Mouse (Mus musculus): ENCODE measurements around the gene Spg20.

Gene Spg20

DNA sequence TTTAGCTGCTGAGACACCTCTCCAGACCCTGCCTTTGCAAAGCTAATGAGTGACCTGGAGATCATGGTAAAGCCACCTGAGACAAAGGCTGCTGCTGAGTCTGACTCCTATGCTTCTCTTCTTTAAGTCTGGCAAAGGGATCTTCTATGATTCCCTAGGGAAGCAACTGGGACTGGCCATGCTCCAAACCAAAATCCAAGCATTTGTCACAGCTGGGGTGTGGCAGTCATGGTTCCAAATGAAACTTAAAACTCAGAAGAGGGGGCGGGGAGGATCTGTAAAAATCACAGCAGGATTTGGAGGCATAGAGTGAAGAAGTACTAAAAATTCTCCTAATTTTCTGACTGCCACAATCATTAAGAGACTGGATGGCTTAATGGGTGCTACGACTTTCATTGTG is 14.7 kb upstream of the Spg20 start:
- DNase-seq (ENCODE audit: low read depth in 1 of 2, low spot score in 2 of 2): no peak

DNA sequence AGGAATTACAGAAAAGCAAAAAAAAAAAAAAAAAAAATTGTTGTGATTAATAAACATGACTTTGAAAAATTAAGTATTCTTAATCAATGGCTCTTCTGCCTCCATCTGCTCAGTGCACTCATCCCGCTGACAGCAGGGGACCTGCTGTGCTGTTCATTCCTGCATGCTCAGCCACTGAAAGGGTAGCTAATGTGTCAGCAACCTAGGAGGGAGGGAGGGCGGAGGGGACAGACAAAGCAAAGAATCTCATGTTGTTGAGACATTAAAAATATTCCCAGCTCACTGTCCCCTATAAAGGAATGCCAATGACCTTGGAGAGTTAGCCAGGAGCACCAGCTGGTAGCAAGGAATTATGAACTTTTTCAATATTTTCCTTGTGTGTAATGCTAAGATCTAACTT is 13.9 kb upstream of the Spg20 start:
- no peak for DNase-seq (ENCODE audit: low read depth in 1 of 2, low spot score in 2 of 2)

- no peak for DNase-seq (ENCODE audit: low read depth in 1 of 2, low spot score in 2 of 2)
Measured at GRCm38 (mm10) chr3:55098990-55099389, 12.9 kb upstream of the Spg20 start.

GRCm38 (mm10) chr3:55101092-55101491 is 10.8 kb upstream of the Spg20 start:
- no peak for DNase-seq (ENCODE audit: low read depth in 1 of 2, low spot score in 2 of 2)

DNA sequence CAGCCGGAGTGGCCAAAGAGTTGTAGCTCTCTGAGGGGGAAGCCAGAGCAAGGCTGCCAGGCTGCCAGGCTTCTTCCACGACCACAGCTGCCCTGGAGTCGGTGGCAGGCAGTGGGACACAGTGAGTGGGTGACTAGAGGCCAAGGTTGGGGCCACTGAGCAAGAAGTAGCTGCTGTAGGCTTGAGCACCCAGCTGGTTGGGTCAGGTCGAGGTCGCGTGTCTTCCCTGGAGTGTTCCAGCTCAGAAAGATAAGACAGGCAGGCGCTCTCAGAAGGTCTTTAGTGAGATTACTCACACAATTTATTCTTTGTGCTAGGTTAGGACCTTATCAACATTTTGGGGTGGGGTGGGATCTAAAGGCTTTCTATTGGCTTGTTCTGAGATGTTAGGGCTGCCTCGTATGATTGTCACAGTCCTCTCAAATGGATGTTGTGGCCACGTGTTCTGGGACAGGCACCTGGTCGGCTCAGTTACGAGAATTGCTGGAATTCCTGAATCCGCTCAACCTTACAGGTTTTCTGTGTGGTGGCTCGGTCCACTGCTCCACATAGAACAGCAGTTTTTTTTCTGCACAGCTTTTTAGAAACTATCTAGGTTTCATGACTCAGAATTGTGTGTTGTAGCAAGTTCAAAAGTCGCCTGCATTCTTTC is 6.4 kb upstream of the Spg20 start:
- no peak for DNase-seq (ENCODE audit: low read depth in 1 of 2, low spot score in 2 of 2)

- DNase-seq (ENCODE audit: low read depth in 1 of 2, low spot score in 2 of 2): no peak
Measured at GRCm38 (mm10) chr3:55106051-55106450, 5.9 kb upstream of the Spg20 start.

GRCm38 (mm10) chr3:55109097-55109496 is 2.8 kb upstream of the Spg20 start:
- DNase-seq (ENCODE audit: low read depth in 1 of 2, low spot score in 2 of 2): no peak

DNA sequence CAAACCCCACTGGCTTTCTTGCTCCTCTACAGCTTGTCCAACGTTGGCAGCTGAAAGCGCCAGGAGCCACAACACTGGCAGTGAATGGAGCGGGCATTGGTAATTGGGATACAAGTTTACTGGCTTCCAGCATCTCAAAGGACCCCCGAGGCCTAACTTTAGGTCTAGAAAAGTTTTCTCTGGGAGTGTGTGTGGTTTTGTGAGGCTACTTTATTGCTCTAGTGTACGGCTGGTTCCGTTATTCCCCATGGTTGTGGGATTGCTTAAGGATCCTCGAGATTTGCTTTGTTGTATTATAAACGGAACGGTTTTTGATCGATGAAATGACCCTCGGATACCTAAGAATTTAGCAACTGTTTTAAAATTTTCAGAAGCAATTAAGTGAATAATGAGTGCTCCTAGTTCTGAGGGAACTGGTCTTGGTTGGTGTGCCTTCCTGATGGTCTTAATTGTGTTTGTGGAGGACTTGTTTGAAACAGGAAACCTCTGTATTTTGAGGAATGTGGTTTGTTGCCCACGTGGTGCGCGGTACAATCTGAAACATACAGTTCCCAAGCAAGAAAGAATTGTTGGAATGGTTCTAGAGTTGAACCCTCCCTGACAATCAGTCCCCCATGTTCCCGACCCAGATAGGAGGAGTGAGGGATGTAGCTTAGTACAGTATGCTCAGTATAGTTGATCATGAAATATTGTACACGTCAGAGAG is 955 bp downstream of the Spg20 start:
- no peak for DNase-seq (ENCODE audit: low read depth in 1 of 2, low spot score in 2 of 2)

GRCm38 (mm10) chr3:55114313-55115065 is 2.6 kb downstream of the Spg20 start:
- DNase-seq (ENCODE audit: low read depth in 1 of 2, low spot score in 2 of 2): no peak

DNA sequence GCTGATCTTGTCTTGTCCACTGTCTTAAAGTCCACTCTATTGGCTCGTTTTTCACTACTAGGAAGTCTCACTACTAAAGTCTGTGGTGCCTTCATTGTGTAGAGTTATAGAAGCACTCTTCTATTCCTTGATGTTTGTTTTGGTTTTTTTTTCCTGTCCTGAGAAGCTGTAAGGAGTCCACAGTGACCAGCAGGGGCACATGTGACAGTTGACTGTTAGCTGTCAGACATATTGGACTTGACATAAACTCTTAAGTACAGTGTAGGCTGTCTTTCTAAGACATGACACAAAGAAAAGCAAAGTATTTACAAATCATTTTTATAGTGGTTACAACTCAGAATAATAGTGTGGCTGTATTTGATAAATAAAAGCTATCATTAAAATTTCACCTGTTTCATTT is 3.2 kb downstream of the Spg20 start:
- no peak for DNase-seq (ENCODE audit: low read depth in 1 of 2, low spot score in 2 of 2)

DNA sequence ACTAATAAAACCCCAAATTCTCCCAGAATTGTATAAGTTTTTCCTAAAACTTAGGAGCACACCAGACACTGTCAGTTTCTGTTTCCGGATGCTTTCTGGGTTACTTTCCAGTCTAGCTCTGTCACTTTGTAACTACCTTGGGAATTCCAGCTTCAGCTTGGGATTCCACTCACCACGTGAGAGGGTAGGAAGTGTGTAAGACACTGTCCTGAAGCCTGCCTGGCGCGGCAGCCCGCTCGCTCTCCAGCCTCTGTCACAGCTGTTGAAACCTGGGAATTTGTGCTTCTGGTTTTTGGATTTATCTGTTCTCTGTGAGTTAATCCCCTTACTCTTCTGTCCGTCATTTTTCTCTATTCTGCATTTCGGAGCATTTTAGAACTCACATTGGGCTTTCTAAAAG is 4.1 kb downstream of the Spg20 start:
- no peak for DNase-seq (ENCODE audit: low read depth in 1 of 2, low spot score in 2 of 2)

- DNase-seq (ENCODE audit: low read depth in 1 of 2, low spot score in 2 of 2): no peak
Measured at GRCm38 (mm10) chr3:55119275-55119898, 7.5 kb downstream of the Spg20 start.

GRCm38 (mm10) chr3:55122336-55122870 is 10.5 kb downstream of the Spg20 start:
- DNase-seq (ENCODE audit: low read depth in 1 of 2, low spot score in 2 of 2): no peak

GRCm38 (mm10) chr3:55123064-55123463 is 11.2 kb downstream of the Spg20 start:
- no peak for DNase-seq (ENCODE audit: low read depth in 1 of 2, low spot score in 2 of 2)

- no peak for DNase-seq (ENCODE audit: low read depth in 1 of 2, low spot score in 2 of 2)
Measured at GRCm38 (mm10) chr3:55129181-55129692, 17.3 kb downstream of the Spg20 start.

GRCm38 (mm10) chr3:55131576-55132233 is 19.8 kb downstream of the Spg20 start:
- DNase-seq (ENCODE audit: low read depth in 1 of 2, low spot score in 2 of 2): no peak

DNA sequence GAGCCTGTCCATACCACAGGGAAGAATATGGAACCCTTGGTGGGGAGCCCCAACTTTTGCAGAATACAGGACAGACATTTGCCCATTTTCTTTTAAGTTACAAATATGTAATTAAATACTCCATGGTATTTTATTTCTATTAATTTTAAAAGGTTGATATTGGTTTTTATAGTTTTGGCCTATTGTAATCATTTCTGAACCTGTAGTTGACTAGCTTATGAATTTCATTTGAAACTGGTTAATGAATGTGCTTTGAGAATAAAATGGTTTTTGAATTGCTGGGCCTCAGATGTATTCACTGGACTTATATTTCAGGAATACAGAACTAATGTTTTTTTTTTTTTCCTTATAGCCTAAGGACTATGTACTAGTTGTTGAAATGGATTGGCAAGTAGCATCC is 25.1 kb downstream of the Spg20 start, which contains the start of gene Ccdc169:
Gene Ccdc169, plus strand, starts transcription at position 301 of the 400 bp plus-strand sequence.
- no peak for DNase-seq (ENCODE audit: low read depth in 1 of 2, low spot score in 2 of 2)

GRCm38 (mm10) chr3:55139837-55140236 is 27.9 kb downstream of the Spg20 start:
- no peak for DNase-seq (ENCODE audit: low read depth in 1 of 2, low spot score in 2 of 2)

DNA sequence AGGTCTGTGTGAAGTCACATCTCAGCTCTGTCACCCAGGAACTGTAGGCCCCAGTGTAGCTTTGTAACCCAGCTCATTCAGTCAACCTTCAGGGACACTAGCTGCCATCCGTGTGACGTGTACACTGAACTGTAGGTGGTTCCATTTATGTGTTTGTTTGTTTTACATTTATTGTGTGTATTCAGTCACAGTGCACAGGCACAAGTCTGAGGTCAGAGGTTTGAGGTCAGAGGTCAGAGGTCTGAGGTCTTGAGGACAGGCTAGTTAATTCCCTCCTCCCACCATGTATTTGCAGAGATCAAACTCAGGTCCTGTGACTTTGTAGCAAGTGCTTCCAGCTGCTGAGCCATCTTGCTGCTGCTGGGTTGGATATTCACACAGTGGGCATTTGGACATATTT is 29.5 kb downstream of the Spg20 start:
- DNase-seq (ENCODE audit: low read depth in 1 of 2, low spot score in 2 of 2): no peak

DNA sequence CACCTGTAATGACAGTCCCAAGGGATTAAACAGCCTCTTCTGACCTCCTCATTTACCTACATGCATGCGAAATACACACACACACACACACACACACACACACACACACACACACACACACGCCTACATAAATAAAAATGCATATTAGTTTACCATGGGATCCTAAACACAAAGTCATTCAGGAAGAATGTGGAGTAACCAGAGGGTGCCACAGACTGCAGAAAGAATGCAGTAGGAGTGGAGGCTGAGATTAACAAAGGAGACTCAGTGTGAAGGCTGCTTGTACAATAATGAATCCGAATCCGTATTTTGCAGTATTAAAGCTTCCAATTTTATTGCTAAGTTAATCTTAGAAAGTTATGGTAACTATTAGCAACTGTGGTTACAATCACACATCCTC is 33.0 kb downstream of the Spg20 start:
- DNase-seq (ENCODE audit: low read depth in 1 of 2, low spot score in 2 of 2): no peak

DNA sequence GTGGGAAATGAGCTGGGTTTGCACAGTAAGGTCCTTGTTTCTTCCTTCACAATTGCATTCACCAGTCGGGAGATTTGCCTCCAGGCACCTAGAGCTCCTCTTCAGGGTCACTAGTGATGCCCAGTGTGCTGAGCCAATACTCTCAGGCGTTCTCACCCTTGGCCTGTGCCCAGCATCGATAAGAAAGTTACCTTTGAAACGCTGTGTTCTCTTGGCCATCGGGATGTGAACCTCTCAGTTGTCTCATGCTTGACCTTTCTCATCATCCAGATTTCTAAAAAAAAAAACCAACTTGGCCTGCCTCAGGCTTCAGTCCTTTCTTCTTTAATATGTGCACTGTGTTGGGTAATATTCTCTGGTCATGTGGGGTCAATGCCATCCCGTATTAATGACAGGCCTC is 34.5 kb downstream of the Spg20 start:
- no peak for DNase-seq (ENCODE audit: low read depth in 1 of 2, low spot score in 2 of 2)
